Mouse (Mus musculus): Measurements from ENCODE around the gene Hypk.
"Not testable (repeated sequence)": the region's sequence is repeated elsewhere in the genome, so short reads cannot be mapped to it uniquely, and the experiment has no call there.

The Hypk gene

GRCm38 (mm10) chr2:121455534-121455933 lies 2.4 kb downstream of the Hypk start:
- peaks cover 6% of the 10 kb centered on the region for H3K36me3 ChIP-seq (ENCODE audit: control insufficient read depth, insufficient read depth, low read length, poor library complexity, severe bottlenecking)
- DNase-seq (ENCODE audit: low read depth, low spot score): no peak
- H3K27me3 ChIP-seq (ENCODE audit: control insufficient read depth, insufficient read depth, low read length, poor library complexity, severe bottlenecking): no peaks in the 10 kb centered on the region

- H3K27me3 ChIP-seq (ENCODE audit: control insufficient read depth, insufficient read depth, low read length, poor library complexity, severe bottlenecking): no peaks in the 10 kb centered on the region
- peak; percentile 92 for DNase-seq (ENCODE audit: low read depth, low spot score)
- peaks cover 2% of the 10 kb centered on the region; the same call in 1 of the 2 replicates for H3K36me3 ChIP-seq (ENCODE audit: control insufficient read depth, insufficient read depth, low read length, poor library complexity, severe bottlenecking)
These were observed 3.9 kb downstream of the Hypk start, which contains the start of gene Serinc4 for GRCm38 (mm10) chr2:121456692-121457642. Serinc4 (minus strand) TSS chr2:121456781.

- H3K36me3 ChIP-seq (ENCODE audit: control insufficient read depth, insufficient read depth, low read length, poor library complexity, severe bottlenecking): peaks cover 2% of the 10 kb centered on the region; the same call in 1 of the 2 replicates
- DNase-seq (ENCODE audit: low read depth, low spot score): no peak
- no peaks in the 10 kb centered on the region for H3K27me3 ChIP-seq (ENCODE audit: control insufficient read depth, insufficient read depth, low read length, poor library complexity, severe bottlenecking)
These were observed 7.0 kb downstream of the Hypk start for GRCm38 (mm10) chr2:121460071-121460470.

- not testable (repeated sequence) for DNase-seq (ENCODE audit: low read depth, low spot score); H3K36me3 ChIP-seq (ENCODE audit: control insufficient read depth, insufficient read depth, low read length, poor library complexity, severe bottlenecking); H3K27me3 ChIP-seq (ENCODE audit: control insufficient read depth, insufficient read depth, low read length, poor library complexity, severe bottlenecking)
These were observed 15.9 kb downstream of the Hypk start for GRCm38 (mm10) chr2:121468982-121469381.

GRCm38 (mm10) chr2:121472783-121473182 lies 19.7 kb downstream of the Hypk start:
- not testable (repeated sequence) for H3K36me3 ChIP-seq (ENCODE audit: control insufficient read depth, insufficient read depth, low read length, poor library complexity, severe bottlenecking); DNase-seq (ENCODE audit: low read depth, low spot score); H3K27me3 ChIP-seq (ENCODE audit: control insufficient read depth, insufficient read depth, low read length, poor library complexity, severe bottlenecking)

GRCm38 (mm10) chr2:121473301-121474179 lies 20.4 kb downstream of the Hypk start, which contains the start of gene Mfap1b:
Mfap1b (minus strand) TSS chr2:121474067.
- H3K36me3 ChIP-seq (ENCODE audit: control insufficient read depth, insufficient read depth, low read length, poor library complexity, severe bottlenecking); H3K27me3 ChIP-seq (ENCODE audit: control insufficient read depth, insufficient read depth, low read length, poor library complexity, severe bottlenecking): not testable (repeated sequence)
- DNase-seq (ENCODE audit: low read depth, low spot score): peak; percentile 90

- Histone ChIP-seq H3K36me3 (ENCODE audit: control insufficient read depth, insufficient read depth, low read length, poor library complexity, severe bottlenecking) (no peaks in the 10 kb centered on the region), H3K27me3 (ENCODE audit: control insufficient read depth, insufficient read depth, low read length, poor library complexity, severe bottlenecking) (no peaks in the 10 kb centered on the region)
- DNase-seq (ENCODE audit: low read depth, low spot score): no peak
These were observed 21.1 kb downstream of the Hypk start for GRCm38 (mm10) chr2:121474180-121474535.

GRCm38 (mm10) chr2:121475306-121475705 lies 22.2 kb downstream of the Hypk start:
- not testable (repeated sequence) for H3K36me3 ChIP-seq (ENCODE audit: control insufficient read depth, insufficient read depth, low read length, poor library complexity, severe bottlenecking); H3K27me3 ChIP-seq (ENCODE audit: control insufficient read depth, insufficient read depth, low read length, poor library complexity, severe bottlenecking); DNase-seq (ENCODE audit: low read depth, low spot score)

GRCm38 (mm10) chr2:121477491-121478266 lies 24.6 kb downstream of the Hypk start:
- Histone ChIP-seq H3K27me3 (ENCODE audit: control insufficient read depth, insufficient read depth, low read length, poor library complexity, severe bottlenecking) (no peaks in the 10 kb centered on the region), H3K36me3 (ENCODE audit: control insufficient read depth, insufficient read depth, low read length, poor library complexity, severe bottlenecking) (no peaks in the 10 kb centered on the region)
- DNase-seq (ENCODE audit: low read depth, low spot score): no peak

- no peaks in the 10 kb centered on the region for H3K27me3 ChIP-seq (ENCODE audit: control insufficient read depth, insufficient read depth, low read length, poor library complexity, severe bottlenecking)
- peak; percentile 71 for DNase-seq (ENCODE audit: low read depth, low spot score)
- no peaks in the 10 kb centered on the region for H3K36me3 ChIP-seq (ENCODE audit: control insufficient read depth, insufficient read depth, low read length, poor library complexity, severe bottlenecking)
These were observed 27.4 kb downstream of the Hypk start for GRCm38 (mm10) chr2:121480498-121480897.

- not testable (repeated sequence) for DNase-seq (ENCODE audit: low read depth, low spot score); H3K36me3 ChIP-seq (ENCODE audit: control insufficient read depth, insufficient read depth, low read length, poor library complexity, severe bottlenecking); H3K27me3 ChIP-seq (ENCODE audit: control insufficient read depth, insufficient read depth, low read length, poor library complexity, severe bottlenecking)
These were observed 27.8 kb downstream of the Hypk start for GRCm38 (mm10) chr2:121480916-121481315.

- DNase-seq (ENCODE audit: low read depth, low spot score): no peak
- Histone ChIP-seq H3K36me3 (ENCODE audit: control insufficient read depth, insufficient read depth, low read length, poor library complexity, severe bottlenecking) (no peaks in the 10 kb centered on the region), H3K27me3 (ENCODE audit: control insufficient read depth, insufficient read depth, low read length, poor library complexity, severe bottlenecking) (no peaks in the 10 kb centered on the region)
These were observed 30.5 kb downstream of the Hypk start for GRCm38 (mm10) chr2:121483576-121483975.

GRCm38 (mm10) chr2:121484403-121484802 lies 31.3 kb downstream of the Hypk start:
- H3K27me3 ChIP-seq (ENCODE audit: control insufficient read depth, insufficient read depth, low read length, poor library complexity, severe bottlenecking); DNase-seq (ENCODE audit: low read depth, low spot score); H3K36me3 ChIP-seq (ENCODE audit: control insufficient read depth, insufficient read depth, low read length, poor library complexity, severe bottlenecking): not testable (repeated sequence)

GRCm38 (mm10) chr2:121501550-121501949 lies 48.5 kb downstream of the Hypk start:
- not testable (repeated sequence) for DNase-seq (ENCODE audit: low read depth, low spot score); H3K36me3 ChIP-seq (ENCODE audit: control insufficient read depth, insufficient read depth, low read length, poor library complexity, severe bottlenecking); H3K27me3 ChIP-seq (ENCODE audit: control insufficient read depth, insufficient read depth, low read length, poor library complexity, severe bottlenecking)

Data from splenic B cell, adult 2 months (primary cell).